Mouse (Mus musculus) T-helper 1 cell (primary cell): Measurements from ENCODE around the gene Scube3.

ENCODE experiments used
- in situ Hi-C: fragments of 300-600 bp; cut with MboI, MseI; formaldehyde crosslinking; loops from one replicate; pipeline ENCODE4 v1.15.1; 2025; ENCODE audit warnings: high pct_unique_total_duplicates

Gene Scube3

DNA sequence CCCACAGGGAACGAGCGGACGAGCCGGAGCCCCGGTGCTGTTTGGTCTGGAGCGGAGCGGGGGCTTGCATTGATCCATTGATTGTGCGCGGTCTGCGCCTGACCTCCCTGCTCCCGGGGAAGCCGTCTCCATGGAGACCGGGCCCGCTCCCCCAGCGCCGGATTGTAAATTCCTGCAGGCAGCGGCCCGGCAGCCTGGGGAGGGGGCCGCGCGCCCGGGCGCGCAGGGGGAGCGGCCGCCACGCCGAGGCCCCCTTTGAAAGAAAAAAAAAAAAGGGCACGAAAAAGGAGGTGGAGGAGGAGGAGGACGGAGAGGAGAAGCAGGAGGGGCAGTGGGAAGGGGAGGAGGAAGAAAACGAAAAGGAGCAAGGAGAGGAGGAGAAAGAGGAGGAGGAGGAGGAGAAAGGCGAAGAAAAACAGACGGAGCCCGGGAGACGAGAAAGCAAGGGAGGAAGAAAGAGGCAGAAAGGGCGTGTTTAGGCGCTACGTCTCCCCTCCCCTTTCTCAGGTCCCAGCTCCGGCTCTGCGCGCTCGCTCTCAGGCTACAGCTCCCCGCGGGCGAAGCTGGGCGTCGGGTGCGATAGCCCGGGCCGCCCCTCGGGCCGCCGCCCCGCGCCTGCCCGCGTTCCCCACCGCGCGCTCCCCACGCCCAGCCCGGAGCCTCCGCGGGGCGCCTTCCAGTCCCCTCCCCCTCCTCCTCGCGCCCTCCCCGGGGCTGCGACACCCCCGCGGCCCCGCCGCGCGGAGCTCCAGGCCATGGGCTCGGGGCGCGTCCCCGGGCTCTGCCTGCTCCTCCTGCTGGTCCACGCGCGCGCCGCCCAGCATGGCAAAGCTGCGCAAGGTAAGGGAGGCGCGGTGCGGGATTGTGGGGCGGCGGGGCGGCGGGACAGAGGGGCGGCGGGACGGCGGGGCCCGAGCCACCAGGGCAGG, at the start of gene Scube3:
TSS of gene Scube3 (plus strand) at position 371 of the 929 bp plus-strand sequence.
- in situ Hi-C loops: no loop called here

GRCm38 (mm10) chr17:28092297-28092696, 49.6 kb upstream of the Scube3 start:
- in situ Hi-C loops: no loop called here

- in situ Hi-C loops: no loop called here
Measured at GRCm38 (mm10) chr17:28093837-28094236, 48.1 kb upstream of the Scube3 start.

GRCm38 (mm10) chr17:28096418-28096817, 45.5 kb upstream of the Scube3 start:
- in situ Hi-C loops: loop anchor here (5.0 kb wide), 1 partner anchor 181 kb away; no protein-coding TSS in a partner anchor

DNA sequence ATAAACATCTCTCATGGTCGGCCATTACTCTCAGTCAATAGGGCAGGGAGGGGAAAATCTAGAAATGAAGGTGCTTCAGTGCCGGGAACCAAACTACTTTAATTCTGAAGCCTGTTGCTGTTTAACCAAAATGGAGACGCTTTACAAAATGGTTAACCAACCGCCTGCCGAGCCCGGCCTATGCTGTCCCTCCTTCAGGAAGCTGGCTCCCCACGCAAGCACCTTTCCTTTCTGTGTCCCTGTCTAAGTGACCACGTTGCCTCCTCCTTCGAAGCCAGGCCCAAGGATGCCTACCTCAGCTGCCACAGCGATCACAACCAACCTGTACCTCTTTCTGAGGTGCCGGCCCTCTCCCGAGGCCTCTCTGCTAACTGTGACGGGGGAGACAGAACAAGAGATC, 44.6 kb upstream of the Scube3 start:
- in situ Hi-C loops: loop anchor here (5.0 kb wide), 1 partner anchor 180 kb away; no protein-coding TSS in a partner anchor

DNA sequence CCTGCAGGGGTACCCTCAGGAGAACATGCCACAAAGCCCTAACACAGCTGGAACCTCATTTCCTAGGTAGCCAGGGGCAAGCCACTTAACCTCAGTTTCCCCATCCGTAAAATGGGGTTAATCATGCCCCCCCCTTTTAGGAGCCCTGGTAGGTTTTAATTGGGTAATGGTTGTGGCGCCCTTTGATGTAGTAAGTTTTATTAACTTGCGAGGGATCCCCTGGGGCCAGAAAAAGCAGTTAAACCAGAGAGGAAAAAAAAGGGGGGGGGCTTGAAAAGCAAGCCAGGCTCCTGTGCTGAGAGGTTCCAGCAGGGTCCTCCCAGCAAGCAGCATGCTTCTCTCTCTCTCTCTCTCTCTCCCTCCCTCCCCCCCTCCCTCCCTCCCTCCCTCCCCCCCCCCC, 42.9 kb upstream of the Scube3 start:
- in situ Hi-C loops: loop anchor here (5.0 kb wide), 1 partner anchor 178 kb away; no protein-coding TSS in a partner anchor

GRCm38 (mm10) chr17:28100669-28101068, 41.3 kb upstream of the Scube3 start:
- in situ Hi-C loops: no loop called here

- in situ Hi-C loops: no loop called here
Measured at GRCm38 (mm10) chr17:28101284-28101887, 40.6 kb upstream of the Scube3 start.

DNA sequence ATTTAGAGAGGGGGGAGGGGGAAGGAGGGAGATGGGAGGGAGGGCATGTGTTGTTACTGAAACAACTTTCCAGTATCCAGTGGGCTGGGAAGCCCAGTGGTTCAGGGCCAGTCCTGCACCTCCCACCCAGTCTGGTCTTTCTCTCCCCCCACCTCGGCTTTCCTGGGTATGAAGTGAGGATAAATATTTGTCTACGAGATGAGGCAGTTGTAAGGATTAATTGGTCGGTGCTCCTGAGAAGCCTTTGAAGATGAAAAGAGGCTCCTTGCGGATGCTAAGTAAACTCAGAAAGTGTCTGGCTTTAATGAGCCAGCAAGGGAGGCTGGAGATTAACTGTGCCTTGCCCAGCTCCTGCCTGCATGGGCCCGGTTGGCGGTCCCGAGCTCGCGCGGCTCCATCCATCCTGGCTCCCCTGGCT, 40.0 kb upstream of the Scube3 start:
- in situ Hi-C loops: no loop called here

- in situ Hi-C loops: no loop called here
Measured at GRCm38 (mm10) chr17:28104416-28104815, 37.5 kb upstream of the Scube3 start.

GRCm38 (mm10) chr17:28106352-28106751, 35.6 kb upstream of the Scube3 start:
- in situ Hi-C loops: no loop called here

DNA sequence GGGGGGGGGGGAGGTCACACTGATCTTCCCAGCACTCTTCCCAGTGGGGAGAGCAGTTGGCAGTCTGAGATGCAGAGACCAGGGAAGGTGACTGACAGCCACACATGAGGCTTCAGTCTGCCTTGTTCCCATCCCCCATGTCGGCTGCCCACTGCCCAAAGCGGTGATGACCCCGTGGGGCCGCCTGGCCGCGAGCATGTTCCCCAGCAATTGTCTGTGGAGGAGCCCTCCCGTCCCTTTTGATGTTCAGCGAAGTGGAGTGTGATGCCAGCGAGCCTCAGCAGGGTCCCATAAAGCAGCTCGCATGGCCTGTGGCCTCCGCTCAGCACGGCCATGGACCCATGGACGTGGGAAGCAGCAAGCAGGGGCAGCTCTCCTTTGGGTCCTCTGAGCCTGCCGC, 34.7 kb upstream of the Scube3 start:
- in situ Hi-C loops: no loop called here

GRCm38 (mm10) chr17:28112266-28112665, 29.7 kb upstream of the Scube3 start:
- in situ Hi-C loops: no loop called here

GRCm38 (mm10) chr17:28116335-28116734, 25.6 kb upstream of the Scube3 start:
- in situ Hi-C loops: no loop called here

- in situ Hi-C loops: no loop called here
Measured at GRCm38 (mm10) chr17:28117451-28118209, 24.3 kb upstream of the Scube3 start.

DNA sequence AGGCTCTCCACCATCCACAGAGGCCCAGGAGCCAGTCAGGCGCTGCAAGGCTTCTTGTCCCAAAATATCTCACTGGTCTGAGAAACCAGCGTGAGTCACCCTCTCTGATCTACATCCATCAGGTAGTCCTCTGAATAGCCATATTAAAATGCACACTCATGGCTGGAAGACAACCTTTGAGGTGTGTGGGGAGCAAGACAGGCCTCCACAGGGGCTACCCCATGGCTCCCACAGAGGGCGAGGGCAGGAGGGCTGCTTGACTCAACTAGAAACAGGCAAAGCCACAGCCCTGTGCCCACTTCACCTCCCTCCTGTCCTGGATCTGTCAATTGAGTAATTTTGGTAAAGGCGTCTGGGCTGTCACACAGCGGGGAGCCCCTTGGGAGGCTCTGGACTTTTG, 21.5 kb upstream of the Scube3 start:
- in situ Hi-C loops: no loop called here

DNA sequence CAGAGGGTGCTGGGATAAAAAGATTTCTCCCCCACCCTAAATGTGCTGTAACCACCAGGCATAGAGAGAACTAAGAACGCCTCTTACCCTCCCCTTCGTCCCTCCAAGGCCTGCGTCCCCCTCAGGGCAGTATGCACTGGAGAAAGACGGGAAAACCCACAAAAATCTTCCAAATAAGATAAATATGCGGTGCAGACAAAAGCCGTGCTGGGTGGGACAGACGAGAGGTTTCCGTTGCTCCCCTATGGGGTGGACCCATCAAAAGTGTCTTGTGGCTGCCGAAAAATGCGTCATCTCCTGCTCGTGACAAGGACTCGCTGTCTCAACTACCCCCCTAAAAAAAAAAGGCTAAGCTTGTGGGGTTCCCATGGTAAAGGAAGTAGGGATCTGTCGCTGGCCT, 19.0 kb upstream of the Scube3 start:
- in situ Hi-C loops: no loop called here

DNA sequence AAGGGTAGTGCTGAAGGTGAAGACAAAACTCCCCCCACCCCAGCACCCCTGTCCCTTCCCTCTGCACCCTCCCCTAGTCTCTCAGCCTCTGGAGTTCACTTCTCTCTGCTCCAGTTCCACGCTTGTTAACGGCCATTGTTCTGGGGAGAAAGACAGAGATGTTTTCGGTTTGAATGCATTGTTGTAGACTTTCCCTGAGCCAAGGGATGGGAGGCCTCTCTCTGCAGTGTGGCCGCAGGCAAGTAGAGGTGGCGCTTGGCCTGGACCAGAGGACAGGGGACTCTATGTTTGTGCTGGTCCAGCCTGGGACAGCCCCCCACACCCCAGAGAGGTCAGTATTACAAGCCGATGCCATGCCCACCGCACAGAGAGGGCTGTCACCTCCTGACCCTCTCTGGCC, 18.3 kb upstream of the Scube3 start:
- in situ Hi-C loops: no loop called here

DNA sequence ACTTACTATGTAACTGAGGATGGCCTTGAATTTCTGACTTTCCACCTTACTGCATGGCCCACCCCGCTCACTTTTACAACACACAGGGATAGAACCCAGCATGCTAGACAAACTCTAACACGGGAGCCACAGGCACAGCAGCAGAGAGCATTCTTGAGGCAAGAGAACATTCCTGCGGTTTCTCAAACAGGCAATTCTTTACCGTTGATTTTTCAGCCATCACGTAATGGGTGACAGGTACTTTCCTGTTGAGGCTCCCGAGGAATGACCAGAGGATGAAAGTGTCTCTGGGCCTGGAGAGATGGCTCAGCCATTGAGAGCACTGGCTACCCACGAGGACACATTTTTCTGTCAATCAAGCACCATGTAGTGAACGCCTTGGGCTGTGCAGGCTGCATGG, 17.6 kb upstream of the Scube3 start:
- in situ Hi-C loops: no loop called here

DNA sequence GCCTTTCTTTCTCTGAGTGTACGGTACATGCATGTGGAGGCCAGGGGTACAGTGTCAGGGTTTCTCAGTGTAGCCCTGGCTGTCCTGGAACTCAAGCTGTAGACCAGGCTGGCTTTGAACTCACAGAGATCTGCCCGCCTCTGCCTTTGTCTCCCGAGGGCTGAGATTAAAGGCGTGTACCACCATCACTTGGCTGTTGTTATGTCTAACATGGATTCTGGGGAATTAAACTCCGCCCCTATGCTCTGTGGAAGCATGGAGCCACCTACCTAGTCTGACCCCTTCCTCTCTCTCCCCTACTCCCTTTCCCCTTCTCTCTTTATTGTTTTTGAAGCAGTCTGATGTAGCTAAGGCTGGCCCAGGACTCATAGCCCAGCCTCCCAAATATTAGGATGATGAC, 12.1 kb upstream of the Scube3 start:
- in situ Hi-C loops: no loop called here

DNA sequence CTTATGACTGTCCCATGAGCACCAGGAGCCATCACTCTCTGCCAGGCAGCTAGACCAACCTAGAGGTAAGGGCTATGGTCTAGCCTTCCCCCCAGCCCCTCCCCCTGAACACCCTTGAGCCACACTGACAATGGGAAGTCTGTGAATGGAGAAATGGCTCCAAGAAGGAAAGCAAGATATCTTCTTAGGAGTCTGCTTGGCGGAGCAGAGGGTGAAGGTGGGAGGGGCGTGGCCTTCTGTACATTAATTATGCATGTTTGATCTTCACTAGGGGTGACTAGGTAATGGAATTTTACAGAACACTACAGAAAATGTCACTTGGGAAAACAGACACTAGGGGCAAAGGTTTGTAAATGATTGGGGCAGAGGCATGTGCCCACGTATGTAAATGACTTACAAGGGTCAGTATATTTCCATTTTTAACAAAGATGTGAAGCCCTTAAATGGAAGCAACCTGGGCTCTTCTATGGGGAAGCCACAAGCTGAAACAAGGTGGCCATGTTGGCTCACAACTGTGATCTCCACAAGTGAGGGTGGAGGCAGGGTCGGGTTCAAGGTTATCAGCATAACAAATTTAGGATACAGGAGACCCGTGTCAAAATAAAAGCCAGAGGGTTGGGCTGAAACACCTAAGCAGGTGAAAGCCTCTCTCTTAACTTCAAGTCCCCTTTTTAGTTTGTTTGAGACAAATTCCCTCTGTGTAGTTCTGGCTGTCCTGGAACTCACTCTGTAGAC, 11.4 kb upstream of the Scube3 start:
- in situ Hi-C loops: no loop called here
